Mouse (Mus musculus): Measurements from ENCODE around the gene Gm28048.

- no peak for TF ChIP-seq POLR2A (IDR thresholded peaks at IDR 0.05; ENCODE audit: borderline replicate concordance, extremely low read depth, insufficient read depth, insufficient read length, poor library complexity, severe bottlenecking)
- no peak for TF ChIP-seq CTCF (IDR thresholded peaks at IDR 0.05; ENCODE audit: borderline replicate concordance, extremely low read depth, insufficient read depth, insufficient read length)
Measured at GRCm38 (mm10) chr11:22885350-22885749, 96.5 kb downstream of the Gm28048 start.
